Mouse (Mus musculus) embryonic facial prominence, embryonic 11.5 days (tissue): ENCODE data around the gene Kpna7. TPM values are rescaled to one million over a fixed set of nuclear protein-coding genes. Genes with fewer than 3 reads are reported as not detected.
"Not testable (repeated sequence)": the region's sequence is repeated elsewhere in the genome, so short reads cannot be mapped to it uniquely, and the experiment has no call there.

ENCODE experiments used
- ATAC-seq: fragments of 200-750 bp; cut with Nextera tagmentation; replicated peaks from 2 replicates; pipeline ENCODE4 v1.8.0; 2017; ENCODE audit warnings: low read depth; ENCODE audit not compliant: insufficient number of reproducible peaks, low FRiP score, low TSS enrichment
- DNase-seq: peaks from one replicate; pipeline ENCODE4 v3.0.0-alpha.2; 2015; ENCODE audit warnings: low spot score
- H3K27ac ChIP-seq: fragments of 300-500 bp; sonication (generic); replicated peaks from 2 replicates; pipeline ENCODE4 v1.5.1; 2014; ENCODE audit warnings: mild to moderate bottlenecking, low read depth, low read length, control low read depth
- H3K27me3 ChIP-seq: fragments of 300-500 bp; sonication (generic); 2 replicates; pipeline ENCODE4 v1.6.1; 2014; ENCODE audit warnings: mild to moderate bottlenecking, low read length, moderate library complexity, mixed read lengths; ENCODE audit not compliant: control insufficient read depth, insufficient read depth
- H3K36me3 ChIP-seq: fragments of 300-500 bp; sonication (generic); replicated peaks from 2 replicates; pipeline ENCODE4 v1.6.1; 2014; ENCODE audit warnings: low read depth, mild to moderate bottlenecking, low read length, moderate library complexity, mixed read lengths; ENCODE audit not compliant: control insufficient read depth, insufficient read depth
- H3K4me1 ChIP-seq: fragments of 300-500 bp; sonication (generic); 2 replicates; pipeline ENCODE4 v1.6.1; 2014; ENCODE audit warnings: low read length, mixed read lengths; ENCODE audit not compliant: control insufficient read depth, insufficient read depth
- H3K4me2 ChIP-seq: fragments of 300-500 bp; sonication (generic); 2 replicates; pipeline ENCODE4 v1.6.1; 2014; ENCODE audit warnings: low read depth, mild to moderate bottlenecking, control low read depth, low read length, moderate library complexity
- H3K4me3 ChIP-seq: fragments of 300-500 bp; sonication (generic); 2 replicates; pipeline ENCODE4 v1.5.1; 2014; ENCODE audit warnings: low read depth, low read length, control low read depth
- H3K9ac ChIP-seq: fragments of 300-500 bp; sonication (generic); replicated peaks from 2 replicates; pipeline ENCODE4 v1.6.1; 2014; ENCODE audit warnings: mild to moderate bottlenecking, control low read depth, low read length
- H3K9me3 ChIP-seq: fragments of 300-500 bp; sonication (generic); replicated peaks from 2 replicates; pipeline ENCODE4 v1.6.1; 2016; ENCODE audit warnings: mild to moderate bottlenecking, low read length, inconsistent platforms, mixed read lengths; ENCODE audit not compliant: control insufficient read depth
- WGBS: fragments of 180-500 bp; shearing (Covaris S2); extraction: QIAGEN DNeasy Blood & Tissue Kit; methylation state at CpG from one replicate; pipeline ENCODE4 v1.1.7; 2014; 5-methylcytosine and 5-hydroxymethylcytosine counted together
- polyA plus RNA-seq: library from polyadenylated mRNA; unstranded; fragments of >200 nt; fragmentation: Nextera tagmentation; extraction: Ambion mirVana; gene quantifications from 2 replicates; pipeline ENCODE4 v1.2.1, GENCODE M21; 2014

Kpna7 gene
- polyA plus RNA-seq, 1 experiment from 2014 or later: not detected

- H3K27me3 ChIP-seq: peaks cover 7% of the 10 kb centered on the region
- DNase-seq (peak; percentile 68), ATAC-seq (peak; percentile 49)
- peak within 1 kb of the TSS; percentile 57 for H3K9ac ChIP-seq
- no peaks in the 10 kb centered on the region for H3K4me1 ChIP-seq
- H3K4me3 ChIP-seq: peak within 1 kb of the TSS; percentile 55
- 1% methylated on average over 39 of the region's 53 CpGs for WGBS
- peaks cover 4% of the 10 kb centered on the region for H3K36me3 ChIP-seq
- no peak within 1 kb of the TSS for H3K27ac ChIP-seq
- peak within 1 kb of the TSS; percentile 79 for H3K4me2 ChIP-seq
- no peaks in the 10 kb centered on the region for H3K9me3 ChIP-seq
Measured at GRCm38 (mm10) chr5:145114071-145114605, 30.3 kb upstream of the Kpna7 start, which contains the start of gene Arpc1b. Gene Arpc1b, plus strand, starts transcription at chr5:145114215.

- Histone ChIP-seq H3K4me3 (peak overlapping the region; percentile 55; the same call in 1 of the 2 replicates), H3K27me3 (peaks cover 7% of the 10 kb centered on the region), H3K9me3 (no peaks in the 10 kb centered on the region), H3K4me2 (peak overlapping the region; percentile 79; the same call in 1 of the 2 replicates), H3K4me1 (no peaks in the 10 kb centered on the region), H3K9ac (no peak overlapping the region), H3K27ac (no peak overlapping the region), H3K36me3 (peaks cover 4% of the 10 kb centered on the region)
- ATAC-seq (no peak), DNase-seq (no peak)
- 43% methylated on average over 2 of the region's 2 CpGs for WGBS
Measured at GRCm38 (mm10) chr5:145113416-145113815, 29.6 kb upstream of the Kpna7 start.

GRCm38 (mm10) chr5:145112566-145112965 lies 28.7 kb upstream of the Kpna7 start:
- Histone ChIP-seq H3K4me2 (no peak overlapping the region), H3K27me3 (peaks cover 7% of the 10 kb centered on the region), H3K4me3 (no peak overlapping the region), H3K27ac (no peak overlapping the region), H3K9me3 (no peaks in the 10 kb centered on the region), H3K9ac (no peak overlapping the region), H3K36me3 (peaks cover 4% of the 10 kb centered on the region), H3K4me1 (no peaks in the 10 kb centered on the region)
- 80% methylated on average over 8 of the region's 8 CpGs for WGBS
- no peak for ATAC-seq
- DNase-seq: no peak

GRCm38 (mm10) chr5:145110401-145110800 lies 26.6 kb upstream of the Kpna7 start:
- Histone ChIP-seq H3K36me3 (peaks cover 8% of the 10 kb centered on the region), H3K4me1 (no peaks in the 10 kb centered on the region), H3K4me2 (no peak overlapping the region), H3K9ac (no peak overlapping the region), H3K4me3 (no peak overlapping the region), H3K9me3 (no peaks in the 10 kb centered on the region), H3K27me3 (peaks cover 7% of the 10 kb centered on the region), H3K27ac (no peak overlapping the region)
- DNase-seq: no peak
- 79% methylated on average over 6 of the region's 6 CpGs for WGBS
- no peak for ATAC-seq

GRCm38 (mm10) chr5:145105694-145106275 lies 22.0 kb upstream of the Kpna7 start:
- H3K27me3 ChIP-seq: no peaks in the 10 kb centered on the region
- H3K27ac ChIP-seq: no peak overlapping the region
- H3K4me2 ChIP-seq: no peak overlapping the region
- H3K4me1 ChIP-seq: no peaks in the 10 kb centered on the region
- no peaks in the 10 kb centered on the region for H3K9me3 ChIP-seq
- H3K9ac ChIP-seq: no peak overlapping the region
- ATAC-seq (no peak), DNase-seq (no peak)
- no peak overlapping the region for H3K4me3 ChIP-seq
- WGBS: 92% methylated on average over 9 of the region's 9 CpGs
- H3K36me3 ChIP-seq: peaks cover 15% of the 10 kb centered on the region

GRCm38 (mm10) chr5:145104328-145104727 lies 20.5 kb upstream of the Kpna7 start:
- WGBS: 49% methylated on average over 9 of the region's 9 CpGs
- Histone ChIP-seq H3K36me3 (peaks cover 11% of the 10 kb centered on the region), H3K4me2 (no peak overlapping the region), H3K9ac (no peak overlapping the region), H3K9me3 (no peaks in the 10 kb centered on the region), H3K4me3 (no peak overlapping the region), H3K27ac (no peak overlapping the region), H3K4me1 (no peaks in the 10 kb centered on the region), H3K27me3 (no peaks in the 10 kb centered on the region)
- ATAC-seq (no peak), DNase-seq (no peak)

- Histone ChIP-seq H3K9me3 (no peaks in the 10 kb centered on the region), H3K27ac (no peak overlapping the region), H3K27me3 (no peaks in the 10 kb centered on the region), H3K36me3 (peaks cover 11% of the 10 kb centered on the region), H3K4me1 (no peaks in the 10 kb centered on the region), H3K4me3 (no peak overlapping the region), H3K9ac (no peak overlapping the region), H3K4me2 (no peak overlapping the region)
- DNase-seq (no peak), ATAC-seq (no peak)
- WGBS: 92% methylated on average over 4 of the region's 4 CpGs
Measured at GRCm38 (mm10) chr5:145102706-145103105, 18.9 kb upstream of the Kpna7 start.

- not testable (repeated sequence) for H3K27ac ChIP-seq, H3K4me1 ChIP-seq, H3K9me3 ChIP-seq, H3K4me3 ChIP-seq, H3K9ac ChIP-seq, H3K27me3 ChIP-seq, H3K4me2 ChIP-seq, DNase-seq
- peak; percentile 58; the same call in 1 of the 2 replicates for ATAC-seq
- WGBS: 95% methylated on average over 11 of the region's 11 CpGs
- H3K36me3 ChIP-seq: peaks cover 11% of the 10 kb centered on the region
Measured at GRCm38 (mm10) chr5:145101451-145101850, 17.6 kb upstream of the Kpna7 start.
